Mouse (Mus musculus): ENCODE data around the gene Arl6. TPM values are rescaled to one million over a fixed set of nuclear protein-coding genes. Genes with fewer than 3 reads are reported as not detected.

Arl6 gene
- polyA plus RNA-seq (2012; ENCODE audit: insufficient read depth, insufficient read length, missing spikeins): 12.0 and 12.8 TPM in 2 replicates

GRCm38 (mm10) chr16:59639102-59639691, at the start of gene Arl6:
Gene Arl6, minus strand, starts transcription at chr16:59639391.
- Histone ChIP-seq H3K27ac (ENCODE audit: insufficient read depth, low read depth, low read length) (peak within 1 kb of the TSS; percentile 94), H3K4me1 (ENCODE audit: control insufficient read depth, insufficient read depth, low read length) (peaks cover 5% of the 10 kb centered on the region; the same call in 1 of the 2 replicates), H3K4me3 (ENCODE audit: insufficient read depth, low read length) (peak within 1 kb of the TSS; percentile 69)
- TF ChIP-seq CTCF (IDR thresholded peaks at IDR 0.05; ENCODE audit: low read depth, low read length): no peak
- TF ChIP-seq POLR2A (IDR thresholded peaks at IDR 0.05; ENCODE audit: borderline replicate concordance, low read depth, low read length): peak; percentile 42; the same call in 1 of the 2 replicates

GRCm38 (mm10) chr16:59685135-59685534, 45.9 kb upstream of the Arl6 start:
- Histone ChIP-seq H3K4me1 (ENCODE audit: control insufficient read depth, insufficient read depth, low read length) (no peaks in the 10 kb centered on the region), H3K27ac (ENCODE audit: insufficient read depth, low read depth, low read length) (no peak overlapping the region), H3K4me3 (ENCODE audit: insufficient read depth, low read length) (no peak overlapping the region)
- TF ChIP-seq POLR2A (IDR thresholded peaks at IDR 0.05; ENCODE audit: borderline replicate concordance, low read depth, low read length): no peak
- TF ChIP-seq CTCF (IDR thresholded peaks at IDR 0.05; ENCODE audit: low read depth, low read length): no peak

DNA sequence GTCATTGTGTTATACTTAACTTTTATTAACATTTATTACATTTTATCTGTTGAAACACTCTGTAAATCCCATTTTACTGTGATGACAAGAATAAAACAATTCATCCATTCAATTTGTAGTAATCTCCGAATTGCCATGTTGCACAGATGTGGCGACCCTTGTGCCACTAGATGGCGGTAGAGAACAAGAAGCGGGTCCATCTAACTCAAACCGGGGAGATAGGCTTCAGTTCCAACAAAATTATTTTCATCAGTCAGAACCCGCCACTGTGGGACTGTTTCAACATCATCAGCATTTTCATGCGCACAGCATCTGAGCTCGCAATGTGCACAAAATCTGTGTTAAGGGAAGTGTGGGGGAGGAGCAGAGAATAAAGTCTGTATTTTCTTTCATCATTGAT, 44.2 kb upstream of the Arl6 start:
- H3K27ac ChIP-seq (ENCODE audit: insufficient read depth, low read depth, low read length): no peak overlapping the region
- no peak overlapping the region for H3K4me3 ChIP-seq (ENCODE audit: insufficient read depth, low read length)
- no peaks in the 10 kb centered on the region for H3K4me1 ChIP-seq (ENCODE audit: control insufficient read depth, insufficient read depth, low read length)
- TF ChIP-seq POLR2A (IDR thresholded peaks at IDR 0.05; ENCODE audit: borderline replicate concordance, low read depth, low read length) (no peak), CTCF (IDR thresholded peaks at IDR 0.05; ENCODE audit: low read depth, low read length) (peak; percentile 48; the same call in 1 of the 2 replicates)

GRCm38 (mm10) chr16:59682216-59682891, 43.2 kb upstream of the Arl6 start:
- Histone ChIP-seq H3K27ac (ENCODE audit: insufficient read depth, low read depth, low read length) (no peak overlapping the region), H3K4me3 (ENCODE audit: insufficient read depth, low read length) (no peak overlapping the region), H3K4me1 (ENCODE audit: control insufficient read depth, insufficient read depth, low read length) (no peaks in the 10 kb centered on the region)
- TF ChIP-seq POLR2A (IDR thresholded peaks at IDR 0.05; ENCODE audit: borderline replicate concordance, low read depth, low read length) (no peak), CTCF (IDR thresholded peaks at IDR 0.05; ENCODE audit: low read depth, low read length) (no peak)

- no peak overlapping the region for H3K27ac ChIP-seq (ENCODE audit: insufficient read depth, low read depth, low read length)
- no peaks in the 10 kb centered on the region for H3K4me1 ChIP-seq (ENCODE audit: control insufficient read depth, insufficient read depth, low read length)
- H3K4me3 ChIP-seq (ENCODE audit: insufficient read depth, low read length): no peak overlapping the region
- TF ChIP-seq POLR2A (IDR thresholded peaks at IDR 0.05; ENCODE audit: borderline replicate concordance, low read depth, low read length) (no peak), CTCF (IDR thresholded peaks at IDR 0.05; ENCODE audit: low read depth, low read length) (no peak)
These were observed 27.7 kb upstream of the Arl6 start for GRCm38 (mm10) chr16:59666938-59667337.

GRCm38 (mm10) chr16:59643766-59644165, 4.6 kb upstream of the Arl6 start:
- Histone ChIP-seq H3K27ac (ENCODE audit: insufficient read depth, low read depth, low read length) (no peak overlapping the region), H3K4me1 (ENCODE audit: control insufficient read depth, insufficient read depth, low read length) (no peaks in the 10 kb centered on the region), H3K4me3 (ENCODE audit: insufficient read depth, low read length) (no peak overlapping the region)

DNA sequence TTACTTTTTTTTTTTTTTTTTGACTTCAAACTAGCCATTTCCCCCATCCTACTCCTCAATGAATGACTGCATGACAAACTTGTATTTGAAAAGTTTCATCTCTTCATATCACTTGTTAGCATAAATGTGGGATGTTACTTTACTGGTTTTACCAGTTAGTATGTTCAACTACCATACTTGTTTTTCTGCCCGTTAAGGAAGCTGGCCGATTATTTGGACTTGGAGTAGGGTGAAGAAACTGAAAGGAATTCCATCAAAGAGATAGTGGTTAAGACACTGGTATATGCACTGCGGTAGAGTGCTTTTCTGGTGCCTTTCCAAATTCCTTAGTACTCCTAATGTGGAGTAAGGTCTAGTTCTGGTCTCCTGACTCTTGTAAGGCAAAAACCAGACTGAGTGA, 794 bp upstream of the Arl6 start:
- TF ChIP-seq CTCF (IDR thresholded peaks at IDR 0.05; ENCODE audit: low read depth, low read length): no peak
- TF ChIP-seq POLR2A (IDR thresholded peaks at IDR 0.05; ENCODE audit: borderline replicate concordance, low read depth, low read length): no peak
- Histone ChIP-seq H3K4me3 (ENCODE audit: insufficient read depth, low read length) (no peak overlapping the region), H3K27ac (ENCODE audit: insufficient read depth, low read depth, low read length) (no peak overlapping the region), H3K4me1 (ENCODE audit: control insufficient read depth, insufficient read depth, low read length) (peaks cover 5% of the 10 kb centered on the region; the same call in 1 of the 2 replicates)

More at GRCm38 (mm10) chr16:59643766-59644165, 4.6 kb upstream of the Arl6 start:
- no peak for TF ChIP-seq CTCF (IDR thresholded peaks at IDR 0.05; ENCODE audit: low read depth, low read length)
- no peak for TF ChIP-seq POLR2A (IDR thresholded peaks at IDR 0.05; ENCODE audit: borderline replicate concordance, low read depth, low read length)

GRCm38 (mm10) chr16:59634598-59634997, 4.6 kb downstream of the Arl6 start:
- no peak overlapping the region for H3K4me3 ChIP-seq (ENCODE audit: insufficient read depth, low read length)
- H3K27ac ChIP-seq (ENCODE audit: insufficient read depth, low read depth, low read length): no peak overlapping the region
- TF ChIP-seq POLR2A (IDR thresholded peaks at IDR 0.05; ENCODE audit: borderline replicate concordance, low read depth, low read length) (no peak), CTCF (IDR thresholded peaks at IDR 0.05; ENCODE audit: low read depth, low read length) (no peak)
- peaks cover 5% of the 10 kb centered on the region; the same call in 1 of the 2 replicates for H3K4me1 ChIP-seq (ENCODE audit: control insufficient read depth, insufficient read depth, low read length)

DNA sequence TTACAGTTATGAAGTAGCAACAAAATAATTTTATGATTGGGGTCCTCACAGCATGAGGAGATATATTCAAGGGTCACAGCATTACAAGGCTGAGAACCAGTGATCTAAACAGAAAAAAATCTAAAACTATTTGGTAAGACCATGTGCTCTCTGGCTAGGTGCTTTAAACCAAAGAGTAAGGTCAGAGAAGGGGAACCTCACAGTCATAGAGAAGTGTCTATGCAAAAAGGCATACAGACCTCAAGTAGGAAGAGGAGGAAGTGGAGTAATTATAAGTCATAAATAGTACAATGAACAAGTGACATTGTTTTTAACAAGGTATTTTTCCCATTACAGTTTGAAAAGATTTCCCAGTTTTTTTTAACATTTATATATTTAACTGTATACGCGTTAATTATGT, 17.6 kb downstream of the Arl6 start:
- Histone ChIP-seq H3K27ac (ENCODE audit: insufficient read depth, low read depth, low read length) (no peak overlapping the region), H3K4me3 (ENCODE audit: insufficient read depth, low read length) (no peak overlapping the region), H3K4me1 (ENCODE audit: control insufficient read depth, insufficient read depth, low read length) (peaks cover 9% of the 10 kb centered on the region)
- TF ChIP-seq POLR2A (IDR thresholded peaks at IDR 0.05; ENCODE audit: borderline replicate concordance, low read depth, low read length) (no peak), CTCF (IDR thresholded peaks at IDR 0.05; ENCODE audit: low read depth, low read length) (no peak)

DNA sequence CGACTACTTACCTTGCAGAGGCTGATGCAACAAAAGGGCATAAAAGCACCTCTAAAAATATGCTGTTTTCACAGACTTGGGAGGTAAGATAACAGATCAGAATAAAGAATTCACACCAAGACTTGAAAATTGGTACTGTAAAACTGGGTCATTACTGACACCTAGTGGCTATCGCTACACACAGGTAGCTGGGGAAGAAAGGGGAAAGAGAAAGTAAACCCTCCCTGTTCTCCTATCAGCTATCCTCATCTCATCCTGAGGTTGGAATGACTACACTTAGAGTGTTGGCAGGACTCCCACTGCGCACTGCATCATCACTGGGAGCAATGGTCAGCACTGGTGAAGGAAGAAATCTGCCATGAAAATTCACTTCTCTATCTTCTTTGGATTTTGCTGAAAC, 22.0 kb downstream of the Arl6 start:
- H3K27ac ChIP-seq (ENCODE audit: insufficient read depth, low read depth, low read length): no peak overlapping the region
- no peak for TF ChIP-seq CTCF (IDR thresholded peaks at IDR 0.05; ENCODE audit: low read depth, low read length)
- no peak for TF ChIP-seq POLR2A (IDR thresholded peaks at IDR 0.05; ENCODE audit: borderline replicate concordance, low read depth, low read length)
- no peak overlapping the region for H3K4me3 ChIP-seq (ENCODE audit: insufficient read depth, low read length)
- H3K4me1 ChIP-seq (ENCODE audit: control insufficient read depth, insufficient read depth, low read length): peaks cover 9% of the 10 kb centered on the region

All from bone marrow macrophage, adult 2 months (primary cell).